Mouse (Mus musculus) liver, embryonic 15.5 days (tissue): ENCODE results near the gene Glis1. TPM values are rescaled to one million over a fixed set of nuclear protein-coding genes. Genes with fewer than 3 reads are reported as not detected.

Experiments used
- ATAC-seq: fragments of 200-750 bp; cut with Nextera tagmentation; 2 replicates; pipeline ENCODE4 v1.8.0; 2017; ENCODE audit warnings: moderate number of reproducible peaks, mild to moderate bottlenecking, moderate library complexity; ENCODE audit not compliant: insufficient read depth
- H3K27ac ChIP-seq: fragments of 300-500 bp; sonication (generic); replicated peaks from 2 replicates; pipeline ENCODE4 v1.5.1; 2015; ENCODE audit warnings: mild to moderate bottlenecking, inconsistent platforms
- H3K27me3 ChIP-seq: fragments of 300-500 bp; sonication (generic); 2 replicates; pipeline ENCODE4 v1.6.1; 2015; ENCODE audit warnings: mild to moderate bottlenecking, inconsistent platforms
- H3K36me3 ChIP-seq: fragments of 300-500 bp; sonication (generic); replicated peaks from 2 replicates; pipeline ENCODE4 v1.6.1; 2015; ENCODE audit warnings: moderate library complexity, mild to moderate bottlenecking, inconsistent platforms
- H3K4me1 ChIP-seq: fragments of 300-500 bp; sonication (generic); replicated peaks from 2 replicates; pipeline ENCODE4 v1.6.1; 2015; ENCODE audit warnings: inconsistent platforms
- H3K4me2 ChIP-seq: fragments of 300-500 bp; sonication (generic); 2 replicates; pipeline ENCODE4 v1.6.1; 2015; ENCODE audit warnings: moderate library complexity, mild to moderate bottlenecking, inconsistent platforms
- H3K4me3 ChIP-seq: fragments of 300-500 bp; sonication (generic); replicated peaks from 2 replicates; pipeline ENCODE4 v1.5.1; 2015; ENCODE audit warnings: mild to moderate bottlenecking, inconsistent platforms
- H3K9ac ChIP-seq: fragments of 300-500 bp; sonication (generic); 2 replicates; pipeline ENCODE4 v1.6.1; 2015; ENCODE audit warnings: moderate library complexity, mild to moderate bottlenecking, inconsistent platforms
- H3K9me3 ChIP-seq: fragments of 300-500 bp; sonication (generic); replicated peaks from 2 replicates; pipeline ENCODE4 v1.6.1; 2016; ENCODE audit warnings: inconsistent platforms
- WGBS: fragments of 180-500 bp; shearing (Covaris S2); methylation state at CpG from one replicate; pipeline ENCODE4 v1.1.7; 2015; ENCODE audit warnings: mixed read lengths; ENCODE audit not compliant: insufficient replicate concordance; 5-methylcytosine and 5-hydroxymethylcytosine counted together
- polyA plus RNA-seq: library from polyadenylated mRNA; unstranded; fragments of >200 nt; fragmentation: Nextera tagmentation; extraction: Ambion mirVana; gene quantifications from 2 replicates; pipeline ENCODE4 v1.2.1, GENCODE M21; 2015

Glis1 gene
- polyA plus RNA-seq, 1 experiment from 2014 or later: 0.14 TPM

GRCm38 (mm10) chr4:107550096-107550495 lies 115.7 kb downstream of the Glis1 start:
- Histone ChIP-seq H3K4me3 (no peak overlapping the region), H3K4me1 (no peaks in the 10 kb centered on the region), H3K36me3 (no peaks in the 10 kb centered on the region), H3K9ac (no peak overlapping the region), H3K9me3 (no peaks in the 10 kb centered on the region), H3K27ac (no peak overlapping the region), H3K27me3 (no peaks in the 10 kb centered on the region), H3K4me2 (no peak overlapping the region)
- WGBS: 72% methylated on average over 10 of the region's 10 CpGs
- no peak for ATAC-seq

- H3K4me3 ChIP-seq: no peak overlapping the region
- 56% methylated on average over 3 of the region's 3 CpGs for WGBS
- no peaks in the 10 kb centered on the region for H3K9me3 ChIP-seq
- no peak for ATAC-seq
- no peaks in the 10 kb centered on the region for H3K27me3 ChIP-seq
- no peak overlapping the region for H3K9ac ChIP-seq
- H3K4me1 ChIP-seq: no peaks in the 10 kb centered on the region
- H3K4me2 ChIP-seq: no peak overlapping the region
- no peaks in the 10 kb centered on the region for H3K36me3 ChIP-seq
- no peak overlapping the region for H3K27ac ChIP-seq
Measured at GRCm38 (mm10) chr4:107550546-107550945, 116.2 kb downstream of the Glis1 start.

GRCm38 (mm10) chr4:107552696-107553095 lies 118.3 kb downstream of the Glis1 start:
- no peak overlapping the region for H3K4me3 ChIP-seq
- 60% methylated on average over 5 of the region's 5 CpGs for WGBS
- H3K9me3 ChIP-seq: no peaks in the 10 kb centered on the region
- H3K27me3 ChIP-seq: no peaks in the 10 kb centered on the region
- no peak overlapping the region for H3K9ac ChIP-seq
- ATAC-seq: no peak
- H3K36me3 ChIP-seq: no peaks in the 10 kb centered on the region
- no peak overlapping the region for H3K4me2 ChIP-seq
- H3K4me1 ChIP-seq: no peaks in the 10 kb centered on the region
- no peak overlapping the region for H3K27ac ChIP-seq

- Histone ChIP-seq H3K4me2 (no peak overlapping the region), H3K36me3 (no peaks in the 10 kb centered on the region), H3K4me1 (no peaks in the 10 kb centered on the region), H3K9me3 (no peaks in the 10 kb centered on the region), H3K4me3 (no peak overlapping the region), H3K27ac (no peak overlapping the region), H3K27me3 (no peaks in the 10 kb centered on the region), H3K9ac (no peak overlapping the region)
- 41% methylated on average over 5 of the region's 5 CpGs for WGBS
- no peak for ATAC-seq
Measured at GRCm38 (mm10) chr4:107553774-107554173, 119.4 kb downstream of the Glis1 start.

- Histone ChIP-seq H3K27ac (no peak overlapping the region), H3K9ac (no peak overlapping the region), H3K4me3 (no peak overlapping the region), H3K4me2 (no peak overlapping the region), H3K27me3 (no peaks in the 10 kb centered on the region), H3K36me3 (no peaks in the 10 kb centered on the region), H3K4me1 (no peaks in the 10 kb centered on the region), H3K9me3 (no peaks in the 10 kb centered on the region)
- no peak for ATAC-seq
- WGBS: 25% methylated on average over 3 of the region's 3 CpGs
Measured at GRCm38 (mm10) chr4:107558801-107559200, 124.4 kb downstream of the Glis1 start.

- Histone ChIP-seq H3K9me3 (no peaks in the 10 kb centered on the region), H3K9ac (no peak overlapping the region), H3K4me2 (no peak overlapping the region), H3K36me3 (no peaks in the 10 kb centered on the region), H3K27ac (no peak overlapping the region), H3K4me1 (no peaks in the 10 kb centered on the region), H3K27me3 (no peaks in the 10 kb centered on the region), H3K4me3 (no peak overlapping the region)
- ATAC-seq: no peak
- WGBS: 66% methylated on average over 2 of the region's 2 CpGs
Measured at GRCm38 (mm10) chr4:107561056-107561455, 126.7 kb downstream of the Glis1 start.

- Histone ChIP-seq H3K4me2 (no peak overlapping the region), H3K9ac (no peak overlapping the region), H3K27ac (no peak overlapping the region), H3K36me3 (no peaks in the 10 kb centered on the region), H3K4me3 (no peak overlapping the region), H3K9me3 (no peaks in the 10 kb centered on the region), H3K27me3 (peaks cover 6% of the 10 kb centered on the region; the same call in 1 of the 2 replicates), H3K4me1 (0 out of 2 replicates have a peak, but pooled peaks cover 3% of the 10 kb centered on the region)
- WGBS: 67% methylated on average over 21 of the region's 21 CpGs
- no peak for ATAC-seq
Measured at GRCm38 (mm10) chr4:107568159-107568558, 133.8 kb downstream of the Glis1 start.

GRCm38 (mm10) chr4:107568881-107569443 lies 134.6 kb downstream of the Glis1 start:
- Histone ChIP-seq H3K4me3 (no peak overlapping the region), H3K36me3 (no peaks in the 10 kb centered on the region), H3K27me3 (peaks cover 6% of the 10 kb centered on the region; the same call in 1 of the 2 replicates), H3K9me3 (no peaks in the 10 kb centered on the region), H3K9ac (no peak overlapping the region), H3K4me1 (0 out of 2 replicates have a peak, but pooled peaks cover 3% of the 10 kb centered on the region), H3K27ac (no peak overlapping the region), H3K4me2 (no peak overlapping the region)
- WGBS: 70% methylated on average over 7 of the region's 7 CpGs
- ATAC-seq: no peak

- no peak overlapping the region for H3K9ac ChIP-seq
- no peaks in the 10 kb centered on the region for H3K36me3 ChIP-seq
- no peaks in the 10 kb centered on the region for H3K9me3 ChIP-seq
- 64% methylated on average over 19 of the region's 19 CpGs for WGBS
- H3K27ac ChIP-seq: no peak overlapping the region
- H3K4me1 ChIP-seq: 0 out of 2 replicates have a peak, but pooled peaks cover 3% of the 10 kb centered on the region
- H3K27me3 ChIP-seq: peaks cover 6% of the 10 kb centered on the region; the same call in 1 of the 2 replicates
- no peak overlapping the region for H3K4me2 ChIP-seq
- no peak overlapping the region for H3K4me3 ChIP-seq
- no peak for ATAC-seq
Measured at GRCm38 (mm10) chr4:107570329-107571014, 136.1 kb downstream of the Glis1 start.

- peaks cover 6% of the 10 kb centered on the region; the same call in 1 of the 2 replicates for H3K27me3 ChIP-seq
- H3K4me3 ChIP-seq: no peak overlapping the region
- no peak overlapping the region for H3K4me2 ChIP-seq
- H3K4me1 ChIP-seq: no peaks in the 10 kb centered on the region
- H3K9ac ChIP-seq: no peak overlapping the region
- no peaks in the 10 kb centered on the region for H3K36me3 ChIP-seq
- ATAC-seq: no peak
- 50% methylated on average over 6 of the region's 6 CpGs for WGBS
- no peak overlapping the region for H3K27ac ChIP-seq
- no peaks in the 10 kb centered on the region for H3K9me3 ChIP-seq
Measured at GRCm38 (mm10) chr4:107575781-107576180, 141.4 kb downstream of the Glis1 start.

GRCm38 (mm10) chr4:107576742-107577141 lies 142.4 kb downstream of the Glis1 start:
- H3K4me1 ChIP-seq: no peaks in the 10 kb centered on the region
- no peak for ATAC-seq
- no peak overlapping the region for H3K4me3 ChIP-seq
- H3K9me3 ChIP-seq: no peaks in the 10 kb centered on the region
- H3K27me3 ChIP-seq: no peaks in the 10 kb centered on the region
- H3K9ac ChIP-seq: no peak overlapping the region
- no peak overlapping the region for H3K27ac ChIP-seq
- H3K4me2 ChIP-seq: no peak overlapping the region
- WGBS: 36% methylated on average over 6 of the region's 6 CpGs
- H3K36me3 ChIP-seq: no peaks in the 10 kb centered on the region
